Mouse (Mus musculus): ENCODE results near the gene Akt2. TPM values are rescaled to one million over a fixed set of nuclear protein-coding genes. Genes with fewer than 3 reads are reported as not detected.
A peak's percentile ranks its signal among the peaks of the same experiment; 100 is the strongest.

Gene Akt2
- total RNA-seq, 2 experiments from 2014 or later, result 194 to 199 TPM

GRCm38 (mm10) chr7:27569580-27570224 is 21.6 kb upstream of the Akt2 start:
- intact Hi-C loops (cut with DNase I), result no loop called here
- H3K4me3 ChIP-seq, result no peak overlapping the region
- DNase-seq, result no peak
- no peak overlapping the region; the same call in 1 of the 2 replicates for H3K27ac ChIP-seq
- no peak for TF ChIP-seq CTCF (IDR thresholded peaks at IDR 0.05)

- DNase-seq, result no peak
- Histone ChIP-seq H3K4me3 (no peak overlapping the region), H3K27ac (no peak overlapping the region)
- no peak for TF ChIP-seq CTCF (IDR thresholded peaks at IDR 0.05)
- intact Hi-C loops (cut with DNase I), result no loop called here
Measured at GRCm38 (mm10) chr7:27572133-27572532, 19.2 kb upstream of the Akt2 start.

DNA sequence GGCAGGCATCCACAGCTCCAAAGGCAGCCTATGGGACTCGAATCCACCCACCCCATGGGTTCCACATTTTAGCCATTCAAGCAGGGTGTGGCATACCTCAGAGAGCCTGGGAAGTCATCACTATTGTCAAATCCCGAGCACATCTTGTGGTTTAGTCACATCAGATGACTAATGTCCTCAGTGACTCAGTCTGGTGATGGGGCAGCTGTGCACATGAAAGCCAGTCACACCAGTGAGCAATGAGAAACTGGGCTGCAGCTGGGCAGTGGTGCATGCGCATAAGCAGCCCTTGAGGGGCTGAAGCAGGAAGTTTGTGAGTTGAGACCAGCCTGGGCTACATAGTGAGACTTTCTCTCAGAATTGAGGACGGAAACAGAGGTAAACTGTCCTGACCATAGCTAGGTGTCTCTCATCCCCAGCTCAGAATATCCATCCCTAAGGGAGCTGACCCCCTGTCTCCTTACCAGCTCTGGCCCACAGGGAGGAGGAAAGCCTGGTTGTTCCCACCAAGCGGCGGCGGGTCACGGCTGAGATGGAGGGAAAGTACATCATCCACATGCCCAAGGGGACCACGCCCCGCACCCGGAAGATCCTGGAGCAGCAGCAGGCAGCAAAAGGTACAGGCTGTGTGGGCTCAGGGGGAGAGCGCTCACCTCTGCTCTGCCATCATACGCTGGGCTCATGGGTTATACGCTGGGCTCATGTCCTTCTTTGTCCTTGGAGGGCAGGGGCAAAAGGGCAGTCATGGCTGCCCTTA is 17.1 kb upstream of the Akt2 start:
- no peak for DNase-seq
- Histone ChIP-seq H3K27ac (no peak overlapping the region), H3K4me3 (no peak overlapping the region)
- no peak for TF ChIP-seq CTCF (IDR thresholded peaks at IDR 0.05)
- intact Hi-C loops (cut with DNase I), result no loop called here

DNA sequence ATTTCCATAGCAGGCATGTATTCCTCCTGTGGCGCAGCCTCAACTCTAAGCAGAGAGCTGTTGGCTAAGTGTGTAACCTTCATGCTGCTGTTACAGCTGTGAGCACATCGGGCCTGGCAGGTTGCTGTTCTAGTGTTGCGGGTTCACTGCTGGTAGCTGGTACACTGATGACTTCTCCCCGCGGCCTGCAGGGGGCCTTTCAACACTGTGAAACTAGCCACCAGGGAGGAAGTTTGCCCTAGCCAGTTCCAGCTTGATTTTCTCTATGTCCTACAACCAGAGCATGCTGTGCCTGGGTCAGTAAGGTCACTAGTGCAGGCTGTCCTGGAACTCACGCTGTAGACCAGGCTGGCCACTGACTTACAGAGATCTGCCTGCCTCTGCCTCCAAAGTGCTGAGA is 14.4 kb upstream of the Akt2 start:
- intact Hi-C loops (cut with DNase I), result loop anchor here (5.0 kb wide), 1 partner anchor 75 kb away; the partner anchor contains the start of gene Ttc9b
- TF ChIP-seq CTCF (IDR thresholded peaks at IDR 0.05), result peak; percentile 72
- Histone ChIP-seq H3K4me3 (no peak overlapping the region), H3K27ac (peak overlapping the region; percentile 8; the same call in 1 of the 2 replicates)
- peak; percentile 66 for DNase-seq

GRCm38 (mm10) chr7:27577589-27577988 is 13.8 kb upstream of the Akt2 start:
- no peak for DNase-seq
- intact Hi-C loops (cut with DNase I), result loop anchor here (5.0 kb wide), 1 partner anchor 75 kb away; the partner anchor contains the start of gene Ttc9b
- Histone ChIP-seq H3K4me3 (no peak overlapping the region), H3K27ac (peak overlapping the region; percentile 66; the same call in 1 of the 2 replicates)
- no peak for TF ChIP-seq CTCF (IDR thresholded peaks at IDR 0.05)

DNA sequence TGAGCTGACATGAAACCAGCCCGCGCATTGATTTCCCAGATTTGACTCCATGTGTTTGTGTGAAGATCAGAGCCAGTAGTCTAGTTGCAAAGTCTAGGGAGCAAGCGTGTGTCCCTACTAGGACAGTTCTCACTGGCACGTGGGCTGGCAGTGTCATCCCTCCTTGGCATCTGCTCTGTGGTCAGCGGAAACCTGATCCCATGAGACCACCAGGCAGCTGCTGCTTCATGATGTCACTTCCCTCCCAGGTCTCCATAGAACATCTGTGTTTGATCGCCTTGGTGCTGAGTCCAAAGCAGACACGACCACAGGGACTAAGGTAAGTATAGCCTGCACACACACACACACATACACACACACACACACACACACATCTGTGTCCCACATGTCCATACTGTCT is 12.9 kb upstream of the Akt2 start:
- H3K4me3 ChIP-seq, result peak overlapping the region; percentile 15; the same call in 1 of the 2 replicates
- DNase-seq, result peak; percentile 47
- intact Hi-C loops (cut with DNase I), result loop anchor here (5.0 kb wide), 1 partner anchor 74 kb away; the partner anchor contains the start of gene Ttc9b
- TF ChIP-seq CTCF (IDR thresholded peaks at IDR 0.05), result no peak
- H3K27ac ChIP-seq, result peak overlapping the region; percentile 66

- Histone ChIP-seq H3K4me3 (no peak overlapping the region), H3K27ac (no peak overlapping the region)
- DNase-seq, result no peak
- TF ChIP-seq CTCF (IDR thresholded peaks at IDR 0.05), result no peak
- intact Hi-C loops (cut with DNase I), result no loop called here
Measured at GRCm38 (mm10) chr7:27580380-27581174, 10.8 kb upstream of the Akt2 start.

GRCm38 (mm10) chr7:27586861-27587260 is 4.5 kb upstream of the Akt2 start:
- TF ChIP-seq CTCF (IDR thresholded peaks at IDR 0.05), result no peak

DNA sequence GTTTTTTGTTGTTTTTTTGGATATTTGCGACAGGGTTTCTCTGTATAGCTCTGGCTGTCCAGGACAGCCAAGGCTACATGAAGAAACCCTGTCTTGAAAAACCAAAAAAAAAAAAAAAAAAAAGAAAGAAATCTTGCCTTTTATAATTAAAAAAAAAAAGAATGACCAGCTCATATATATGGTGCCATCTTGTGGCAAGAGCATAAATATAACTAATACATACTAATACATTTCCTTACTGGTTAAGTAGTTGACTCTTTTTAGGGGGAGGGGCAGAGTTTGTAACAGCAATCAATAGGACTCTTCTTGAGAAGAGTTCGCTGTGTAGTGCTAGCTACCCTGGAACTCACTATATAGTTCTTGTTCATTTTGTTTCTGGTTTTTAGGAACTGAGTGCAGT is 3.6 kb upstream of the Akt2 start:
- peak; percentile 31; the same call in 1 of the 2 replicates for TF ChIP-seq CTCF (IDR thresholded peaks at IDR 0.05)
- no peak overlapping the region for H3K27ac ChIP-seq
- intact Hi-C loops (cut with DNase I), result no loop called here

More at GRCm38 (mm10) chr7:27586861-27587260, 4.5 kb upstream of the Akt2 start:
- DNase-seq, result no peak
- no peak overlapping the region for H3K4me3 ChIP-seq
- no peak overlapping the region for H3K27ac ChIP-seq
- intact Hi-C loops (cut with DNase I), result no loop called here

DNA sequence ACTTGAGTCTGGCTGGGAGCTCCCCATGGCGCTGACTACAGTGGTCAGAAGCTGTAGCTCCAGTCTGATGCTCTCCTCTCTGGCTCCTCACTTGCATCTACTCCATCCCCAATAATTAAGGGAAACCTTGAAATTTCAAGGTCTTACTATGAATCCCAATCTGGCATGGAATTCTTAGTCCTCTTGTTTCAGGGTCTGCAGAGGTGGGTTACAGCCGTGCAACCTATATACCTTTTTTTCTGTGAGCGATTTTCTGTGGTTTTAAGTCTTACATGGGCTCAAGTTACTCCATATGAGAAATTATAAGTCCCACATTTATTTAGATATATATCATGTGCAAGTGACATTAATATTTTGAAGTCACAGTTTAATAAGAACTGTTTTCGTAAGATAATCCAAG is 1.3 kb upstream of the Akt2 start:
- H3K27ac ChIP-seq, result peak overlapping the region; percentile 100; the same call in 1 of the 2 replicates
- no peak for DNase-seq
- TF ChIP-seq CTCF (IDR thresholded peaks at IDR 0.05), result no peak
- intact Hi-C loops (cut with DNase I), result no loop called here
- no peak overlapping the region for H3K4me3 ChIP-seq

More for the DNA sequence above, 3.6 kb upstream of the Akt2 start:
- no peak for DNase-seq
- no peak overlapping the region for H3K4me3 ChIP-seq

DNA sequence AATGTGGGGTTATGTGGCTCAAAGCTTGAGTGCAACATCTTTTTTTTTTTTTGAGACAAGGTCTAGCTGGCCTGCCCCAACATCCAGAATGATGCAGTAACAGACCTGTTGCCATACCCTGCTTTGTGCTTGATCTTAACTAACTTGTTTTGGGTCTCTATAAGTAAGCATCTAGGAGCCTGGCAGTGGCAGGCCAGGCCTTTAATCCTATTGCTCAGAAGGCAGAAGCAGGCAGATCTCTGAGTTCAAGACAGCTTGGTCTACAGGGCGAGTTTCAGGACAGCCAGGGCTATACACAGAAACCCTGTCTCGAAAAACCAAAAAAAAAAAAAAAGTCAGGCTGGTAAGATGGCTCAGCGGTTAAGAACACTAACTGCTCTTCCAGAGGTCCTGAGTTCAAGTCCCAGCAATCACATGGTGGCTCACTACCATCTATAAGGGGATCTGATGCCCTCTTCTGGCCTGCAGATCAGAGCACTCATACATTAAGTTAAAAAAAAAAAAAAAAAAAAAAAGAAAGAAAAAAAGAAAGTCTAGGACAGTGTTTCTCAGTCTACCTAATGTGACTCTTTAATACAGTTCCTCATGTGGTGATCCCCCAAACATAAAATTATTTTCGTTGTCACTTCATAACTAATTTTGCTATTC is 662 bp upstream of the Akt2 start:
- TF ChIP-seq CTCF (IDR thresholded peaks at IDR 0.05), result peak; percentile 31; the same call in 1 of the 2 replicates
- intact Hi-C loops (cut with DNase I), result no loop called here
- Histone ChIP-seq H3K4me3 (peak overlapping the region; percentile 79), H3K27ac (peak overlapping the region; percentile 100)
- DNase-seq, result no peak
